Mouse (Mus musculus): ENCODE data around the gene Epgn.

Epgn gene

GRCm38 (mm10) chr5:91027164-91027563 lies at the start of gene Epgn:
Gene Epgn (plus strand): TSS chr5:91027464.
- TF ChIP-seq GATA4 (IDR thresholded peaks at IDR 0.05; ENCODE audit: insufficient replicate concordance, low read length), result no peak

DNA sequence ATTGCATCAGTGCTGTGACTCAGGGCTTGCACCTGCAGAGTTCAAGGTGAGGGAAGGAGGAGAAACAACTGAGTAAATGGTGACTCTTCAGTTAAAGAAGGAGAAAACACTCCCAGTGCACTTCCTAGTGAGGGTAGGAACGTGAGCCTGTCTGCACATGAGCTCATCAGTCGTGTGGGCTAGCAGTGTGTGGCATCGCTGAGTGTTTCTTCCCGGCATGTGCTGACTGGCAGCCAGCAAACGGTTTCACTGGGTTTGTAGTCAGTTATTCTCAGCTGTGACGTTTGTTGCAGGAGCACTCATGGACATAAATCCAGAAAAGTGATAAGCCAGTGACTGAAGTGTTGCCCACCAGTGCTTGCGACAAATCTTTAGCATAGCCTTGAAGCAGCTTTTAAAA lies 47.0 kb upstream of the Epgn start:
- no peak for TF ChIP-seq GATA4 (IDR thresholded peaks at IDR 0.05; ENCODE audit: insufficient replicate concordance, low read length)

DNA sequence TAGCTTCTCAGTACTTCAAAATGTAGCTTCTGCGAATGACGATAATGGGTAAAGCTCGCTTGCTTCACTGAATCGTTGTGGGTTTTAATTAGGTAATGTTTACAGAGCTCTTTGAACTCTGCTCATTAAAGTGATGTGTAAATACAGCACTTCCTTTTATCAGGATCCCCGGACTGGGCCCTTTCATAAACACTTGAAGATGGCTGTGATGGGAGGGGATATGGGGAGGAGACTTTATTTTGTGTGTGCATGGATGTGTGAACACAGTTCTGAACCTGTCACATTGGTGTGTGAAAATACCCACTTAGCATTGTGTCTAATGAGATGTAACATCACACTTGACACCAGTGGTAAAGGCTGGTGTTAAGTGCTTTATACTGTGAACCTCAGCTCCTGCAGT lies 39.7 kb upstream of the Epgn start:
- no peak for TF ChIP-seq GATA4 (IDR thresholded peaks at IDR 0.05; ENCODE audit: insufficient replicate concordance, low read length)

DNA sequence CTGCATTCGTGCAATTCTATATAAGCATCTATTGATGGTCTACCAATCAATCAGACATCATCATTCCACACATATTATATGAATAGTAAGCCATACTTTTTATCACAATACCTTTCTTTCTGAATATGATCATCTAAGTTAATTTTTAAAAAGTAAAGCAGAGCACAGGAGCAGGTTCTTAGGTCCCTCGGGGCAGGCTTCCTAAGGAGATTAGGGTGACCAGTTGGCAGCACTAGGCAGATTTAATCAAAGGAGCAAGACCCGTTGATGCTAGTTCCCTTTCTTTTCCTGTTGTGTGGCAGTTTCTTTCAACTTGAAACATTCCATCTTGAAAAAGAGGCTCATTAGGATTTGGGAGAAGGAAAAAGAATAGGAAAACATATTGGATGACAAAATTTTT lies 39.1 kb upstream of the Epgn start:
- no peak for TF ChIP-seq GATA4 (IDR thresholded peaks at IDR 0.05; ENCODE audit: insufficient replicate concordance, low read length)

GRCm38 (mm10) chr5:90988592-90988991 lies 38.7 kb upstream of the Epgn start:
- no peak for TF ChIP-seq GATA4 (IDR thresholded peaks at IDR 0.05; ENCODE audit: insufficient replicate concordance, low read length)

- TF ChIP-seq GATA4 (IDR thresholded peaks at IDR 0.05; ENCODE audit: insufficient replicate concordance, low read length), result no peak
Observed at GRCm38 (mm10) chr5:90999942-91000341, 27.3 kb upstream of the Epgn start.

- no peak for TF ChIP-seq GATA4 (IDR thresholded peaks at IDR 0.05; ENCODE audit: insufficient replicate concordance, low read length)
Observed at GRCm38 (mm10) chr5:91015216-91015615, 12.0 kb upstream of the Epgn start.

- TF ChIP-seq GATA4 (IDR thresholded peaks at IDR 0.05; ENCODE audit: insufficient replicate concordance, low read length), result no peak
Observed at GRCm38 (mm10) chr5:91023114-91023513, 4.2 kb upstream of the Epgn start.

DNA sequence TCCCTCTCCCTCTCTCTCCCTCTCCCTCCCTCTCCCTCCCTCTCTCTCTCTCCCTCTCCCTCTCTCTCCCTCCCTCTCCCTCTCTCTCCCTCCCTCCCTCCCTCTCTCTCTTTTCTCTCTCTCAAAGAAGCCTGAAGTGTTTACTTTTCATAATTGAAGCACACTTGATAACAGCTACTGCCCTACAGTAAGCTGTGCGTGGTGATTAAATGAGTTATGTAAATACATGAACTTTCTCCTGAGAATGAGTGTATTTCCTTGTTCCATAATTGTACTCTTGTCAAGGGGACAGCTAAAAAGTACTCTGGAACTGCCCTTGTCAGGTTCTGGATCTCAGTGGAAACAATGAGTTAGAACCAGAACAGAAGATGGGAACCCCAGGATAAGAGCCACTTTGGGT lies 576 bp downstream of the Epgn start:
- TF ChIP-seq GATA4 (IDR thresholded peaks at IDR 0.05; ENCODE audit: insufficient replicate concordance, low read length), result no peak

GRCm38 (mm10) chr5:91030629-91031028 lies 3.4 kb downstream of the Epgn start:
- TF ChIP-seq GATA4 (IDR thresholded peaks at IDR 0.05; ENCODE audit: insufficient replicate concordance, low read length), result no peak

- no peak for TF ChIP-seq GATA4 (IDR thresholded peaks at IDR 0.05; ENCODE audit: insufficient replicate concordance, low read length)
Observed at GRCm38 (mm10) chr5:91035341-91035740, 8.1 kb downstream of the Epgn start.

- TF ChIP-seq GATA4 (IDR thresholded peaks at IDR 0.05; ENCODE audit: insufficient replicate concordance, low read length), result no peak
Observed at GRCm38 (mm10) chr5:91036628-91037027, 9.4 kb downstream of the Epgn start.

- TF ChIP-seq GATA4 (IDR thresholded peaks at IDR 0.05; ENCODE audit: insufficient replicate concordance, low read length), result no peak
Observed at GRCm38 (mm10) chr5:91037756-91038155, 10.5 kb downstream of the Epgn start.

- TF ChIP-seq GATA4 (IDR thresholded peaks at IDR 0.05; ENCODE audit: insufficient replicate concordance, low read length), result no peak
Observed at GRCm38 (mm10) chr5:91038547-91038946, 11.3 kb downstream of the Epgn start.

- TF ChIP-seq GATA4 (IDR thresholded peaks at IDR 0.05; ENCODE audit: insufficient replicate concordance, low read length), result no peak
Observed at GRCm38 (mm10) chr5:91038963-91039362, 11.7 kb downstream of the Epgn start.

GRCm38 (mm10) chr5:91047987-91048386 lies 20.7 kb downstream of the Epgn start:
- no peak for TF ChIP-seq GATA4 (IDR thresholded peaks at IDR 0.05; ENCODE audit: insufficient replicate concordance, low read length)

GRCm38 (mm10) chr5:91048397-91048796 lies 21.1 kb downstream of the Epgn start:
- TF ChIP-seq GATA4 (IDR thresholded peaks at IDR 0.05; ENCODE audit: insufficient replicate concordance, low read length), result no peak

- TF ChIP-seq GATA4 (IDR thresholded peaks at IDR 0.05; ENCODE audit: insufficient replicate concordance, low read length), result no peak
Observed at GRCm38 (mm10) chr5:91072340-91072739, 45.1 kb downstream of the Epgn start.
